Mouse (Mus musculus) CH12.LX (cell line): ENCODE data around the gene Cux1.

Experiments
- CHD2 ChIP-seq: IDR thresholded peaks from 2 replicates; pipeline ENCODE4 v1.6.1; 2011; ENCODE audit warnings: low read length, improper control_type of control experiment
- CTCF ChIP-seq, 2 experiments: IDR thresholded peaks in 1 of 2; conservative IDR thresholded peaks in 1 of 2; 2 replicates each; pipeline ENCODE4 v1.5.1; 2011 to 2012; ENCODE audit warnings: low read depth in 2 of 2, low read length in 2 of 2, improper control_type of control experiment in 1 of 2, inconsistent platforms in 1 of 2, mild to moderate bottlenecking in 1 of 2, moderate library complexity in 1 of 2
- MAFK ChIP-seq: IDR thresholded peaks from 2 replicates; pipeline ENCODE4 v1.6.1; 2011; ENCODE audit warnings: low read length, improper control_type of control experiment; ENCODE audit not compliant: insufficient replicate concordance
- MAX ChIP-seq: IDR thresholded peaks from 2 replicates; pipeline ENCODE4 v1.6.1; 2011; ENCODE audit warnings: low read length, improper control_type of control experiment
- MEF2A ChIP-seq: IDR thresholded peaks from 2 replicates; pipeline ENCODE4 v1.6.1; 2014; ENCODE audit warnings: low read depth, mild to moderate bottlenecking, inconsistent platforms, low read length, improper control_type of control experiment, borderline replicate concordance
- POLR2A ChIP-seq: IDR thresholded peaks from 2 replicates; pipeline ENCODE4 v1.6.1; 2011; ENCODE audit warnings: low read depth, mild to moderate bottlenecking, improper control_type of control experiment, low read length
- RCOR1 ChIP-seq: conservative IDR thresholded peaks from 2 replicates; pipeline ENCODE4 v1.6.1; 2012; ENCODE audit warnings: low read depth, mild to moderate bottlenecking, inconsistent platforms, low read length, improper control_type of control experiment
- SIN3A ChIP-seq: IDR thresholded peaks from 2 replicates; pipeline ENCODE4 v1.6.1; 2012; ENCODE audit warnings: low read length, improper control_type of control experiment, inconsistent platforms
- ZC3H11A ChIP-seq: IDR thresholded peaks from 2 replicates; pipeline ENCODE4 v1.6.1; 2012; ENCODE audit warnings: low read depth, mild to moderate bottlenecking, inconsistent platforms, low read length, improper control_type of control experiment
- ZKSCAN1 ChIP-seq: IDR thresholded peaks from 2 replicates; pipeline ENCODE4 v1.6.1; 2012; ENCODE audit warnings: low read depth, inconsistent platforms, low read length, improper control_type of control experiment, borderline replicate concordance
- ZNF384 ChIP-seq: IDR thresholded peaks from 2 replicates; pipeline ENCODE4 v1.6.1; 2012; ENCODE audit warnings: low read depth, low read length, improper control_type of control experiment, inconsistent platforms

- no peak for TF ChIP-seq RCOR1
- TF ChIP-seq POLR2A: no peak
- no peak for TF ChIP-seq ZNF384
- no peak for TF ChIP-seq MAX
- TF ChIP-seq MAFK: no peak
- TF ChIP-seq CHD2: no peak
- no peak for TF ChIP-seq ZKSCAN1
- no peak for TF ChIP-seq ZC3H11A
- no peak for TF ChIP-seq SIN3A
- no peak for TF ChIP-seq CTCF (conservative IDR thresholded peaks at IDR 0.05 in 1 of 2, IDR thresholded peaks at IDR 0.05 in 1 of 2; ENCODE audit: low read depth in 2 of 2, low read length in 2 of 2)
- no peak for TF ChIP-seq MEF2A
These were observed 255.1 kb downstream of the Cux1 start for GRCm38 (mm10) chr5:136312166-136312565.
